Mouse (Mus musculus) MN1 (cell line): ENCODE results near the gene Kcnj15.

Experiments
- DNase-seq: peaks from one replicate; pipeline ENCODE4 v3.0.0-alpha.2; 2016; ENCODE audit warnings: low spot score

Gene Kcnj15

GRCm38 (mm10) chr16:95292843-95293505 is 35.6 kb downstream of the Kcnj15 start:
- no peak for DNase-seq

GRCm38 (mm10) chr16:95297651-95298050 is 40.3 kb downstream of the Kcnj15 start:
- no peak for DNase-seq

- no peak for DNase-seq
Measured at GRCm38 (mm10) chr16:95301667-95302066, 44.3 kb downstream of the Kcnj15 start.

- DNase-seq = no peak
Measured at GRCm38 (mm10) chr16:95303676-95304075, 46.3 kb downstream of the Kcnj15 start.

- DNase-seq = no peak
Measured at GRCm38 (mm10) chr16:95307823-95308360, 50.5 kb downstream of the Kcnj15 start.

- no peak for DNase-seq
Measured at GRCm38 (mm10) chr16:95321945-95322625, 64.7 kb downstream of the Kcnj15 start.

- no peak for DNase-seq
Measured at GRCm38 (mm10) chr16:95332159-95332558, 74.8 kb downstream of the Kcnj15 start.

GRCm38 (mm10) chr16:95340885-95341791 is 83.8 kb downstream of the Kcnj15 start:
- DNase-seq = peak; percentile 45

- DNase-seq = no peak
Measured at GRCm38 (mm10) chr16:95342030-95342429, 84.7 kb downstream of the Kcnj15 start.

- no peak for DNase-seq
Measured at GRCm38 (mm10) chr16:95344961-95345360, 87.6 kb downstream of the Kcnj15 start.

- peak; percentile 70 for DNase-seq
Measured at GRCm38 (mm10) chr16:95345882-95346281, 88.5 kb downstream of the Kcnj15 start.

GRCm38 (mm10) chr16:95347202-95347601 is 89.8 kb downstream of the Kcnj15 start:
- no peak for DNase-seq

GRCm38 (mm10) chr16:95348555-95348954 is 91.2 kb downstream of the Kcnj15 start:
- no peak for DNase-seq

- DNase-seq = no peak
Measured at GRCm38 (mm10) chr16:95349344-95349743, 92.0 kb downstream of the Kcnj15 start.

GRCm38 (mm10) chr16:95349745-95350144 is 92.4 kb downstream of the Kcnj15 start:
- no peak for DNase-seq
